In the genomic region with DNA sequence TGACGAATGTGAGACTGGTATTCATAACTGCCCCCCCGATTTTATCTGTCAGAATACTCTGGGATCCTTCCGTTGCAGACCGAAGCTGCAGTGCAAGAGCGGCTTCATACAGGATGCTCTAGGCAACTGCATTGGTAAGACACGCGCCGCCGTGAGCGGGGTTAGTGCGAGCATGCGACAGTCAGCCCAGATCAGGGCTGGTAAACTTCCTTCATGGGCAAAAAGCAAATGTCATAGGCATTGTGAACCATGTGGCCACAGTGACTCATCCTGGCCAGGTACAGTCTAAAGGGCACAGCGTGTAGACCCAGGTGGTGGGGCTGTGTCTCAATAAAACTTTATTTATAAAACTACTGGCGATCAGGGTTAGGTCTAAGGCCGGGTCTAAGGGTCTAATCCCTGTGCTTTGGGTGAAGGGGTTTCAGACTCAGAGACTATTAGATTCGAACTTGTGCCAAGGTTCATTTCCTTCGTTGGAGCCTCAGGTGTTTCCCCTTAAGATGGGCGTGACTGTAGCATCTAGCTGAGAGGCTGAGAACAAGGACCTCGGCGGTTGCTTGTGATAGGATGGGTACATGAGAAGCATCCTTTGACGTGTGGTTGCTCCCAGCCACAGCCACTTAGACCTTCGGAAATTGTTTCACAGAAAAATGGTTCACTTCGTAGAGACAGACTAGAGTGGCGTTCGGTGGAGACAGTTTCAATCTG, we compare ENCODE assay signal across 14 mouse cellular contexts. TPM values are rescaled to one million over a fixed set of nuclear protein-coding genes. Genes with fewer than 3 reads are reported as not detected.
DNase-seq lines count a peak whose midpoint lies in the region; ATAC-seq and TF ChIP-seq lines count a peak whose summit lies in the region.
"Had no signal": no experiment of that assay in that cellular context is flagged by ENCODE, and none has a peak within 500 bp of the region (broad histone marks: within the 10 kb centered on the region; RNA-seq: fewer than 3 reads in every experiment).

No protein-coding gene starts in this region.

- 89% methylated on average over 25 of the region's 25 CpGs for WGBS in heart, embryonic 11.5 days (ENCODE audit: insufficient replicate concordance)

- H3K9ac ChIP-seq in heart, embryonic 11.5 days (ENCODE audit: low read depth, low read length), result no peak overlapping the region
- H3K9ac ChIP-seq: forebrain, embryonic 13.5 days; midbrain, embryonic 12.5 days had no signal

- no peaks in the 10 kb centered on the region for H3K27me3 ChIP-seq in heart, embryonic 11.5 days (ENCODE audit: control insufficient read depth, insufficient read depth, low read length)
- H3K27me3 ChIP-seq: forebrain, embryonic 13.5 days; midbrain, embryonic 12.5 days; Patski had no signal

- no peak overlapping the region for H3K27ac ChIP-seq in heart, embryonic 11.5 days (ENCODE audit: low read depth, low read length)
- H3K27ac ChIP-seq in embryonic fibroblast, embryonic 13.5 days (ENCODE audit: insufficient read depth, low read length), result peak overlapping the region; percentile 22
- H3K27ac ChIP-seq: forebrain, embryonic 13.5 days; midbrain, embryonic 12.5 days had no signal

- no peak overlapping the region for H3K4me2 ChIP-seq in heart, embryonic 11.5 days
- H3K4me2 ChIP-seq: forebrain, embryonic 13.5 days; midbrain, embryonic 12.5 days had no signal

- TF ChIP-seq POLR2A in embryonic fibroblast, embryonic 13.5 days (IDR thresholded peaks at IDR 0.05; ENCODE audit: low read depth, low read length), result no peak

- peaks cover 22% of the 10 kb centered on the region for H3K36me3 ChIP-seq in heart, embryonic 11.5 days (ENCODE audit: control insufficient read depth, insufficient read depth, low read length)

- no peaks in the 10 kb centered on the region for H3K9me3 ChIP-seq in heart, embryonic 11.5 days (replicated peaks; ENCODE audit: control insufficient read depth, low read length)
- H3K9me3 ChIP-seq: forebrain, embryonic 13.5 days; midbrain, embryonic 12.5 days had no signal

- TF ChIP-seq CTCF in embryonic fibroblast, embryonic 13.5 days (IDR thresholded peaks at IDR 0.05; ENCODE audit: borderline replicate concordance, insufficient read depth, low read length), result no peak

- H3K4me3 ChIP-seq in heart, embryonic 11.5 days (ENCODE audit: low read depth, low read length), result no peak overlapping the region
- H3K4me3 ChIP-seq in embryonic fibroblast, embryonic 13.5 days (ENCODE audit: insufficient read depth, low read length), result no peak overlapping the region
- H3K4me3 ChIP-seq: forebrain, embryonic 13.5 days; midbrain, embryonic 12.5 days had no signal

- ATAC-seq in heart, embryonic 11.5 days (replicated peaks; ENCODE audit: insufficient number of reproducible peaks, low FRiP score, low TSS enrichment), result no peak
- 0 out of 2 replicates have a peak, but pooled peaks have one; percentile 30 for ATAC-seq in megakaryocyte progenitor cell, adult 5-6 weeks (replicated peaks; ENCODE audit: poor library complexity)
- ATAC-seq: forebrain, embryonic 13.5 days; Patski had no signal

- peaks cover 16% of the 10 kb centered on the region for H3K4me1 ChIP-seq in heart, embryonic 11.5 days (ENCODE audit: control insufficient read depth, insufficient read depth, low read length)
- peaks cover 6% of the 10 kb centered on the region for H3K4me1 ChIP-seq in embryonic fibroblast, embryonic 13.5 days (ENCODE audit: control insufficient read depth, insufficient read depth, low read length)
- H3K4me1 ChIP-seq: forebrain, embryonic 13.5 days; midbrain, embryonic 12.5 days had no signal

- peak; percentile 92 for DNase-seq in heart, adult 11 months
- peak; percentile 86 for DNase-seq in CD4-positive helper T cell, adult 2 months (ENCODE audit: low read depth, low spot score)
- DNase-seq in B cell, adult 2 months, result no peak
- DNase-seq in embryo, embryonic 9.5 days (ENCODE audit: extremely low spot score), result no peak
- DNase-seq in cerebellum, postnatal 4 days (ENCODE audit: low spot score in 2 of 2), result no peak
- DNase-seq: cerebellum, adult 11-12 months; embryo, embryonic 11 days; left cerebral cortex, postnatal 4 days had no signal

RNA-seq across cellular contexts. Expression of a gene that starts 26.9 kb away (rescaled TPM):
- 145 and 163 TPM in 2 replicates for polyA plus RNA-seq in heart, embryonic 11.5 days (2014; fragmentation: Nextera tagmentation; extraction: Ambion mirVana)
- 46.2 and 92.8 TPM in 2 replicates for polyA plus RNA-seq in embryonic fibroblast, embryonic 13.5 days (2011; ENCODE audit: insufficient read length, low read depth, missing spikeins)
- 0.42 and 0.47 TPM in 2 replicates for total RNA-seq in megakaryocyte progenitor cell, adult 5-6 weeks (2015)
- total RNA-seq in megakaryocyte progenitor cell, adult 5-6 weeks (2017), result 0.24 and 0.37 TPM in 2 replicates

Comparison
In these comparisons a context has a peak if more than half of its experiments do, and no peak if none do; other contexts are left out.
1. DNase-seq: peak in heart, adult 11 months (single experiment) and CD4-positive helper T cell, adult 2 months (single experiment); none in B cell, adult 2 months (0 of 2), embryo, embryonic 9.5 days (single experiment) and cerebellum, postnatal 4 days (0 of 2).